Mouse (Mus musculus): ENCODE measurements around the gene Ugt1a5. TPM values are rescaled to one million over a fixed set of nuclear protein-coding genes. Genes with fewer than 3 reads are reported as not detected.

Gene Ugt1a5
- polyA plus RNA-seq, 1 experiment from 2014 or later: 0.08 TPM

DNA sequence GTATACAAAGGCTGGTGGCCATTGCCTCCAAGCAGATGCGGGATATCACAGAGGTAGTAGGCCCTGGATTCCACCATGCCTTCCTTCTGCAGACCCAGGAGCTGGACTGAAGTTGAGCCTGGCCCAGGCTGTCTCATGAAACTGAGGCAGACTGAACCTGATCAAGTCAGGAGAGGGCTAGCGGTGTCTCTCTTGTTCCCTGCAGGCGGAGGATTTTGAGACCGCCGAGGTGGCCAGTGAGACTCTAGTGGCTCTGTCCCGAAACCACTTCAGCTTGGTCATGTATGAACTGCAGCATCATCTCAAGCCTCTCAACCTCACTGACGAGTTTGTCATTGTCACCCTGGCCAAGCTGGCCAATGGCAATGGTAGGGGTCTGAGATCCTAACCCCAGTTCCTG lies 64.6 kb downstream of the Ugt1a5 start:
- H3K4me2 ChIP-seq (ENCODE audit: low read length): no peak overlapping the region
- ATAC-seq (replicated peaks; ENCODE audit: low FRiP score, low TSS enrichment, low read depth): no peak
- H3K4me1 ChIP-seq (replicated peaks; ENCODE audit: control insufficient read depth, insufficient read depth, low read length): no peaks in the 10 kb centered on the region
- H3K9ac ChIP-seq (ENCODE audit: low read length): no peak overlapping the region
- H3K9me3 ChIP-seq (ENCODE audit: control insufficient read depth, low read length): peaks cover 91% of the 10 kb centered on the region
- no peak for DNase-seq (ENCODE audit: low spot score)
- H3K27ac ChIP-seq (ENCODE audit: low read depth): no peak overlapping the region
- no peaks in the 10 kb centered on the region for H3K36me3 ChIP-seq (ENCODE audit: control insufficient read depth, insufficient read depth, low read length)
- no peak overlapping the region for H3K4me3 ChIP-seq (ENCODE audit: low read depth, low read length)
- WGBS: 72% methylated on average over 7 of the region's 7 CpGs
- H3K27me3 ChIP-seq (replicated peaks; ENCODE audit: control insufficient read depth, insufficient read depth, low read length): no peaks in the 10 kb centered on the region

GRCm38 (mm10) chr1:88230981-88231802 lies 65.4 kb downstream of the Ugt1a5 start:
- Histone ChIP-seq H3K4me2 (ENCODE audit: low read length) (no peak overlapping the region), H3K9ac (ENCODE audit: low read length) (no peak overlapping the region), H3K4me3 (ENCODE audit: low read depth, low read length) (no peak overlapping the region), H3K36me3 (ENCODE audit: control insufficient read depth, insufficient read depth, low read length) (no peaks in the 10 kb centered on the region), H3K4me1 (replicated peaks; ENCODE audit: control insufficient read depth, insufficient read depth, low read length) (no peaks in the 10 kb centered on the region), H3K27ac (ENCODE audit: low read depth) (no peak overlapping the region), H3K9me3 (ENCODE audit: control insufficient read depth, low read length) (peaks cover 92% of the 10 kb centered on the region), H3K27me3 (replicated peaks; ENCODE audit: control insufficient read depth, insufficient read depth, low read length) (no peaks in the 10 kb centered on the region)
- WGBS: 75% methylated on average over 6 of the region's 6 CpGs
- no peak for ATAC-seq (replicated peaks; ENCODE audit: low FRiP score, low TSS enrichment, low read depth)
- DNase-seq (ENCODE audit: low spot score): no peak

DNA sequence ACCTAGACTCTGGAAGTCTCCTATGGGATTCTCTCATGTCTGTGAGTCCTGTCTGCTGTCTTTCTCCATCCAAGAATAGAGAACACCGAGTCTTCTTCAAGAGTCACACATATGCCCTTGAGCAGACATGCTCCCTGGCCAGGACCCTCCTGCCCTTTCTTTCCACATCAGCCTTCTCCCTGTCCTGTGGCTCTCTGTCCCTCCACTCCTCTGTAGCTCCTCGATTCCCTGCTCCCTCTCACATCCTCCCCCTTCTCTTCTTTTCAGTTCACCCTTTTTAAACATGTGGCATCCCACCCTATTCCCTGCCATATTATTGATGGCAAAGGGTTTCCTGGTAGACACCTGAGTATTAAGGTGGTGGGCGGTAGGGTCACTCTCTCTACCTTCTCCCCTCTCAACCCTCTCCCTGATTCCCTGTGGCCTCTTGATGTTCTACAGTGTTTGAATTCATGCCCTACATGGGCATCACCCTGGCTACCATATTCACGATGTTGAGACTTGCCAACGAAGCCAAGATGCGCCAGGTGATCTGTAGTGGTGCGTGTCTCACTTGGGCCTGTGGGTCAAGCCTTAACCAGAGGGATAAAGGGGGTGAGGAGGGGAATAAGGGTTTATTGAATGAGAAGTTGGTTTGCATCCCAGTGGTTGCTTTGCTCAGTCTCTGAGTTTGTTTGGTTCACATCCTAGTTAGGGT lies 66.1 kb downstream of the Ugt1a5 start:
- Histone ChIP-seq H3K27ac (ENCODE audit: low read depth) (no peak overlapping the region), H3K4me1 (replicated peaks; ENCODE audit: control insufficient read depth, insufficient read depth, low read length) (no peaks in the 10 kb centered on the region), H3K9ac (ENCODE audit: low read length) (no peak overlapping the region), H3K4me2 (ENCODE audit: low read length) (no peak overlapping the region), H3K36me3 (ENCODE audit: control insufficient read depth, insufficient read depth, low read length) (no peaks in the 10 kb centered on the region), H3K27me3 (replicated peaks; ENCODE audit: control insufficient read depth, insufficient read depth, low read length) (no peaks in the 10 kb centered on the region), H3K9me3 (ENCODE audit: control insufficient read depth, low read length) (peaks cover 89% of the 10 kb centered on the region), H3K4me3 (ENCODE audit: low read depth, low read length) (no peak overlapping the region)
- WGBS: 71% methylated on average over 7 of the region's 7 CpGs
- ATAC-seq (replicated peaks; ENCODE audit: low FRiP score, low TSS enrichment, low read depth) (no peak), DNase-seq (ENCODE audit: low spot score) (no peak)

GRCm38 (mm10) chr1:88232664-88233380 lies 67.0 kb downstream of the Ugt1a5 start:
- peaks cover 89% of the 10 kb centered on the region for H3K9me3 ChIP-seq (ENCODE audit: control insufficient read depth, low read length)

DNA sequence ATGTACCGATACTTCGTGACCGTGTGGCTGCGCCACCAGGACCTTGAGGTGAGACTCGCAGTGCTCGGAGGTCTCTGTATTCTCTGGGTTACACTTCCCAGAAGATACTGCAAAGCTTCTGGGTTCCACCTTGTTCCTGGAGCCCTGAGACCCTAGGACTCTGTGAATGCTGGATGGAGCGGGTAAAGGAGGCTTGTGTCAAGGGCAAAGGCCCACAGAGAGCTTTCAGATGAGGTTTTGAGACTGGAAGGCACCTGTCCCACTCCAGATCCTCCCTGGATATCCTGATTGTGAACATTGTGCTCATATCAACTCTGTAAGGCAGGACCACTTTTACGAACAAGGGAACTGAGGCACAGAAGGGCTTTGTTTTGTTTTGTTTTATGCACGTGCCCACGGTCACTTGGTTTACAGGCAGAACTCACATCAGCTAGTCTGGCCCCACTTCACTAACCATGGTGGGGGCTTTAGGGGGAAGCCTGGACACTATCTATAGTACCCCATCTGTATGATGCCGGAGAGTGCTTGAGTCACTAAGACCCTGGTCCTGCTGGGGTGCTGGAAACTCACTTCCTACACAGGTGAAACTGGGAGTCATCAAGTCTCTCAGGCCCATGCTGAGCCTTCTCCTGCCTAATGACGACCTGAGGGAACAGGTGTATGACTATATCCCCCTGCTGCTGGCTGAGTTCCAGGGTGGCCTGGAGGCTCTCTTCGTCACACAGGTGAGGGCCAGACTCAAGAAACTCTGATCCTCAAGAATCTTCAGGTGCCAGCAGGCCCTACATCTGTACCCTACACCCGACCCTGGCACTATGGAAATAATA lies 67.8 kb downstream of the Ugt1a5 start:
- no peak for ATAC-seq (replicated peaks; ENCODE audit: low FRiP score, low TSS enrichment, low read depth)
- Histone ChIP-seq H3K9me3 (ENCODE audit: control insufficient read depth, low read length) (peaks cover 89% of the 10 kb centered on the region), H3K4me1 (replicated peaks; ENCODE audit: control insufficient read depth, insufficient read depth, low read length) (no peaks in the 10 kb centered on the region), H3K36me3 (ENCODE audit: control insufficient read depth, insufficient read depth, low read length) (no peaks in the 10 kb centered on the region), H3K4me3 (ENCODE audit: low read depth, low read length) (no peak overlapping the region), H3K27me3 (replicated peaks; ENCODE audit: control insufficient read depth, insufficient read depth, low read length) (no peaks in the 10 kb centered on the region), H3K27ac (ENCODE audit: low read depth) (no peak overlapping the region), H3K9ac (ENCODE audit: low read length) (no peak overlapping the region), H3K4me2 (ENCODE audit: low read length) (no peak overlapping the region)
- 68% methylated on average over 14 of the region's 14 CpGs for WGBS
- DNase-seq (ENCODE audit: low spot score): no peak

More at GRCm38 (mm10) chr1:88232664-88233380, 67.0 kb downstream of the Ugt1a5 start:
- 57% methylated on average over 3 of the region's 3 CpGs for WGBS
- Histone ChIP-seq H3K27ac (ENCODE audit: low read depth) (no peak overlapping the region), H3K27me3 (replicated peaks; ENCODE audit: control insufficient read depth, insufficient read depth, low read length) (no peaks in the 10 kb centered on the region), H3K4me2 (ENCODE audit: low read length) (no peak overlapping the region), H3K9ac (ENCODE audit: low read length) (no peak overlapping the region), H3K36me3 (ENCODE audit: control insufficient read depth, insufficient read depth, low read length) (no peaks in the 10 kb centered on the region), H3K4me3 (ENCODE audit: low read depth, low read length) (no peak overlapping the region), H3K4me1 (replicated peaks; ENCODE audit: control insufficient read depth, insufficient read depth, low read length) (no peaks in the 10 kb centered on the region)
- DNase-seq (ENCODE audit: low spot score) (no peak), ATAC-seq (replicated peaks; ENCODE audit: low FRiP score, low TSS enrichment, low read depth) (no peak)

- H3K4me2 ChIP-seq (ENCODE audit: low read length): no peak overlapping the region
- ATAC-seq (replicated peaks; ENCODE audit: low FRiP score, low TSS enrichment, low read depth) (no peak), DNase-seq (ENCODE audit: low spot score) (no peak)
- no peaks in the 10 kb centered on the region for H3K36me3 ChIP-seq (ENCODE audit: control insufficient read depth, insufficient read depth, low read length)
- no peak overlapping the region for H3K27ac ChIP-seq (ENCODE audit: low read depth)
- H3K4me3 ChIP-seq (ENCODE audit: low read depth, low read length): no peak overlapping the region
- H3K9ac ChIP-seq (ENCODE audit: low read length): no peak overlapping the region
- H3K4me1 ChIP-seq (replicated peaks; ENCODE audit: control insufficient read depth, insufficient read depth, low read length): no peaks in the 10 kb centered on the region
- peaks cover 90% of the 10 kb centered on the region for H3K9me3 ChIP-seq (ENCODE audit: control insufficient read depth, low read length)
- no peaks in the 10 kb centered on the region for H3K27me3 ChIP-seq (replicated peaks; ENCODE audit: control insufficient read depth, insufficient read depth, low read length)
- WGBS: 65% methylated on average over 4 of the region's 4 CpGs
Observed at GRCm38 (mm10) chr1:88234248-88234610, 68.4 kb downstream of the Ugt1a5 start.

DNA sequence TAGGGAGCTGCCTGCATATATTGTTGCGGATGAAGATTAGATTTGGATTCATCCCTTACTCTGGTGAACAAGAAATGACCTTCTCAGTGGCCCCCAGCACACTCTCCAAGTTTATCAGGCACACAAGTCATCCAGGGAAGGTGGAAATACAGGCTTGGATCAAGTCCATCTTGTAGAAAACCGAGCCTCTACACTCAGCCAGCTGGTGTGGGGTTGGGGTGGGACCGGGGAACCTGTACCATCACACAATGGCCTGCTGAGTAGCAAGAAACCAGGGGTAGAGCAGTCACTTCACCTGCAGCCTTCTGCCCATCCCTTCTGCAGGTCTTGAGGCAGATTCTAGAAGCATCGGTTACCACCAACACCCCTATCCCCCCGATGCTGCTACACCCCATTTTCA lies 68.8 kb downstream of the Ugt1a5 start:
- H3K4me1 ChIP-seq (replicated peaks; ENCODE audit: control insufficient read depth, insufficient read depth, low read length): no peaks in the 10 kb centered on the region
- no peaks in the 10 kb centered on the region for H3K36me3 ChIP-seq (ENCODE audit: control insufficient read depth, insufficient read depth, low read length)
- WGBS: 47% methylated on average over 5 of the region's 5 CpGs
- peaks cover 90% of the 10 kb centered on the region for H3K9me3 ChIP-seq (ENCODE audit: control insufficient read depth, low read length)
- ATAC-seq (replicated peaks; ENCODE audit: low FRiP score, low TSS enrichment, low read depth) (no peak), DNase-seq (ENCODE audit: low spot score) (no peak)
- H3K4me2 ChIP-seq (ENCODE audit: low read length): no peak overlapping the region
- no peak overlapping the region for H3K4me3 ChIP-seq (ENCODE audit: low read depth, low read length)
- no peak overlapping the region for H3K9ac ChIP-seq (ENCODE audit: low read length)
- H3K27ac ChIP-seq (ENCODE audit: low read depth): no peak overlapping the region
- no peaks in the 10 kb centered on the region for H3K27me3 ChIP-seq (replicated peaks; ENCODE audit: control insufficient read depth, insufficient read depth, low read length)
